Comparison of ENCODE assay signal across 30 mouse cellular contexts in genomic region chr9:70037988-70038387, GRCm38 (mm10). TPM values are rescaled to one million over a fixed set of nuclear protein-coding genes. Genes with fewer than 3 reads are reported as not detected.
A peak's percentile ranks its signal among the peaks of the same experiment; 100 is the strongest.
DNase-seq lines count a peak whose midpoint lies in the region; ATAC-seq and TF ChIP-seq lines count a peak whose summit lies in the region.
"Had no signal": no experiment of that assay in that cellular context is flagged by ENCODE, and none has a peak within 500 bp of the region (broad histone marks: within the 10 kb centered on the region; RNA-seq: fewer than 3 reads in every experiment).

TSS of gene Gcnt3 (minus strand) at chr9:70038088.

- H3K4me2 ChIP-seq in intestine, postnatal 0 days (replicated peaks; ENCODE audit: low read depth) = no peak within 1 kb of the TSS
- no peak within 1 kb of the TSS for H3K4me2 ChIP-seq in stomach, embryonic 16.5 days (ENCODE audit: low read depth, low read length)
- H3K4me2 ChIP-seq: embryonic facial prominence, embryonic 13.5 days; embryonic facial prominence, embryonic 15.5 days; forebrain, embryonic 12.5 days had no signal

- ATAC-seq in intestine, postnatal 0 days = no peak
- no peak for ATAC-seq in stomach, embryonic 16.5 days (ENCODE audit: insufficient read depth, low FRiP score)
- ATAC-seq in inflammation-experienced regulatory T-cells, adult 6 months = no peak
- ATAC-seq: activated CD4-positive, CD25-positive, alpha-beta regulatory T cell, adult 4 months; forebrain, embryonic 14.5 days; forebrain, embryonic 16.5 days; Patski had no signal

- H3K36me3 ChIP-seq in ES-Bruce4 (ENCODE audit: control insufficient read depth, insufficient read depth, low read length, poor library complexity, severe bottlenecking) = no peaks in the 10 kb centered on the region
- H3K36me3 ChIP-seq in intestine, postnatal 0 days (ENCODE audit: control insufficient read depth, insufficient read depth) = no peaks in the 10 kb centered on the region
- peaks cover 10% of the 10 kb centered on the region for H3K36me3 ChIP-seq in small intestine, adult 2 months (ENCODE audit: control insufficient read depth, insufficient read depth, low read length)
- no peaks in the 10 kb centered on the region for H3K36me3 ChIP-seq in stomach, embryonic 16.5 days (ENCODE audit: control insufficient read depth, insufficient read depth, low read length)
- H3K36me3 ChIP-seq: embryonic facial prominence, embryonic 13.5 days; embryonic facial prominence, embryonic 15.5 days; forebrain, embryonic 10.5 days; forebrain, embryonic 12.5 days; G1E had no signal

- DNase-seq in thymus, postnatal 4 days = no peak
- DNase-seq in retina, embryonic 14.5 days (ENCODE audit: low spot score) = no peak
- DNase-seq in testis, postnatal 14 days (ENCODE audit: low spot score) = no peak
- DNase-seq: adrenal gland, adult 2 months; adrenal gland, postnatal 10 days; adrenal gland, postnatal 25 days; cerebellum, adult 11 months; cerebellum, adult 18-20 months; cerebellum, adult 8-10 months; cerebellum, adult 9-11 months; cerebellum, postnatal 14 days; cerebellum, postnatal 36 days; embryo, embryonic 11 days had no signal

- H3K4me3 ChIP-seq in ES-Bruce4 (ENCODE audit: low read depth, low read length) = no peak within 1 kb of the TSS
- no peak within 1 kb of the TSS for H3K4me3 ChIP-seq in intestine, postnatal 0 days (ENCODE audit: low read depth, low read length)
- no peak within 1 kb of the TSS for H3K4me3 ChIP-seq in small intestine, adult 2 months (ENCODE audit: low read depth, low read length)
- H3K4me3 ChIP-seq in stomach, embryonic 16.5 days (replicated peaks; ENCODE audit: low read length) = no peak within 1 kb of the TSS
- H3K4me3 ChIP-seq: embryonic facial prominence, embryonic 13.5 days; embryonic facial prominence, embryonic 15.5 days; erythroblast, embryonic 14.5 days; forebrain, embryonic 10.5 days; forebrain, embryonic 12.5 days had no signal

- H3K4me1 ChIP-seq in ES-Bruce4 (ENCODE audit: control insufficient read depth, insufficient read depth, low read length) = peaks cover 3% of the 10 kb centered on the region
- no peaks in the 10 kb centered on the region for H3K4me1 ChIP-seq in intestine, postnatal 0 days (replicated peaks; ENCODE audit: control insufficient read depth, insufficient read depth, low read length)
- H3K4me1 ChIP-seq in small intestine, adult 2 months (ENCODE audit: control insufficient read depth, insufficient read depth, insufficient read length, low read length) = peaks cover 7% of the 10 kb centered on the region; the same call in 1 of the 2 replicates
- no peaks in the 10 kb centered on the region for H3K4me1 ChIP-seq in stomach, embryonic 16.5 days (ENCODE audit: control insufficient read depth, insufficient read depth, low read length)
- H3K4me1 ChIP-seq: embryonic facial prominence, embryonic 13.5 days; embryonic facial prominence, embryonic 15.5 days; forebrain, embryonic 10.5 days; forebrain, embryonic 12.5 days had no signal

- no peak within 1 kb of the TSS for H3K9ac ChIP-seq in ES-Bruce4 (ENCODE audit: low read depth, poor library complexity, severe bottlenecking)
- no peak within 1 kb of the TSS for H3K9ac ChIP-seq in intestine, postnatal 0 days (ENCODE audit: low read depth, low read length)
- H3K9ac ChIP-seq in stomach, embryonic 16.5 days (ENCODE audit: low read length) = no peak within 1 kb of the TSS
- H3K9ac ChIP-seq: embryonic facial prominence, embryonic 13.5 days; embryonic facial prominence, embryonic 15.5 days; forebrain, embryonic 12.5 days had no signal

- 0 out of 2 replicates have a peak, but pooled peaks cover 2% of the 10 kb centered on the region for H3K9me3 ChIP-seq in ES-Bruce4 (replicated peaks; ENCODE audit: control insufficient read depth, insufficient read depth, low read length, poor library complexity, severe bottlenecking)
- H3K9me3 ChIP-seq in intestine, postnatal 0 days (ENCODE audit: control insufficient read depth) = no peaks in the 10 kb centered on the region
- H3K9me3 ChIP-seq in stomach, embryonic 16.5 days (replicated peaks; ENCODE audit: control insufficient read depth, low read length) = no peaks in the 10 kb centered on the region
- H3K9me3 ChIP-seq: embryonic facial prominence, embryonic 13.5 days; embryonic facial prominence, embryonic 15.5 days; forebrain, embryonic 12.5 days; G1E had no signal

- WGBS in intestine, postnatal 0 days = 51% methylated on average over 7 of the region's 7 CpGs
- WGBS in small intestine, adult 2 months = 40% methylated on average over 7 of the region's 7 CpGs
- 57% methylated on average over 7 of the region's 7 CpGs for WGBS in stomach, embryonic 16.5 days

- no peak for TF ChIP-seq CTCF in ES-Bruce4 (IDR thresholded peaks at IDR 0.05; ENCODE audit: low read depth, low read length)
- no peak for TF ChIP-seq CTCF in intestine, postnatal 0 days (IDR thresholded peaks at IDR 0.05; ENCODE audit: low read depth)
- TF ChIP-seq CTCF in small intestine, adult 2 months (IDR thresholded peaks at IDR 0.05; ENCODE audit: extremely low read depth, insufficient read length, insufficient replicate concordance, low read depth, low read length) = no peak

- peak within 1 kb of the TSS; percentile 35; the same call in 1 of the 2 replicates for H3K27ac ChIP-seq in ES-Bruce4 (ENCODE audit: insufficient read depth, low read length)
- H3K27ac ChIP-seq in intestine, postnatal 0 days (ENCODE audit: low read depth, low read length) = no peak within 1 kb of the TSS; the same call in 1 of the 2 replicates
- peak within 1 kb of the TSS; percentile 89 for H3K27ac ChIP-seq in small intestine, adult 2 months (ENCODE audit: insufficient read depth, low read depth, low read length)
- H3K27ac ChIP-seq in stomach, embryonic 16.5 days (ENCODE audit: low read length) = peak within 1 kb of the TSS; percentile 57
- H3K27ac ChIP-seq: embryonic facial prominence, embryonic 13.5 days; embryonic facial prominence, embryonic 15.5 days; forebrain, embryonic 10.5 days; forebrain, embryonic 12.5 days had no signal

- TF ChIP-seq POLR2A in ES-Bruce4 (IDR thresholded peaks at IDR 0.05; ENCODE audit: insufficient read depth, low read length) = no peak
- TF ChIP-seq POLR2A in small intestine, adult 2 months (IDR thresholded peaks at IDR 0.05; ENCODE audit: low read depth, low read length) = no peak

- no peak for TF ChIP-seq EP300 in ES-Bruce4 (IDR thresholded peaks at IDR 0.05; ENCODE audit: insufficient read depth, low read depth, low read length)

- H3K27me3 ChIP-seq in ES-Bruce4 (ENCODE audit: control insufficient read depth, insufficient read depth, low read length, poor library complexity, severe bottlenecking) = no peaks in the 10 kb centered on the region
- no peaks in the 10 kb centered on the region for H3K27me3 ChIP-seq in intestine, postnatal 0 days (replicated peaks; ENCODE audit: control insufficient read depth, insufficient read depth, low read length)
- H3K27me3 ChIP-seq in small intestine, adult 2 months (ENCODE audit: control insufficient read depth, insufficient read depth, low read length) = no peaks in the 10 kb centered on the region
- H3K27me3 ChIP-seq in stomach, embryonic 16.5 days (ENCODE audit: control insufficient read depth, insufficient read depth, low read length) = no peaks in the 10 kb centered on the region
- H3K27me3 ChIP-seq: embryonic facial prominence, embryonic 13.5 days; embryonic facial prominence, embryonic 15.5 days; forebrain, embryonic 12.5 days; Patski had no signal

RNA-seq across cellular contexts. Expression of gene Gcnt3, which starts in this region (rescaled TPM):
- 0.18 and 0.61 TPM in 2 replicates for polyA plus RNA-seq in ES-Bruce4 (2011; ENCODE audit: insufficient read depth, insufficient read length, low read depth, missing spikeins)
- 11.0 and 11.1 TPM in 2 replicates for polyA plus RNA-seq in intestine, postnatal 0 days (2015; fragmentation: Nextera tagmentation; extraction: Ambion mirVana)
- 5.6 and 9.8 TPM in 2 replicates for polyA plus RNA-seq in small intestine, adult 2 months (2012; rRNA removed)
- polyA plus RNA-seq in stomach, embryonic 16.5 days (2015; fragmentation: Nextera tagmentation; extraction: Ambion mirVana) = 16.9 and 28.7 TPM in 2 replicates
- not detected for polyA plus RNA-seq in inflammation-experienced regulatory T-cells, adult 6 months (2017; shearing (Covaris generic))
- polyA plus RNA-seq: activated CD4-positive, CD25-positive, alpha-beta regulatory T cell, adult 4 months; adrenal gland, adult 2 months; brain, embryonic 14.5 days; embryonic facial prominence, embryonic 11.5 days; erythroblast, embryonic 14.5 days; forebrain, embryonic 10.5 days; forebrain, embryonic 12.5 days; forebrain, embryonic 14.5 days; forebrain, embryonic 16.5 days; G1E had no signal
